Mouse (Mus musculus) liver (tissue): Measurements from ENCODE around the gene Pum1.
"Not testable (repeated sequence)": the region's sequence is repeated elsewhere in the genome, so short reads cannot be mapped to it uniquely, and the experiment has no call there.

Source experiments
- DNase-seq: peaks from one replicate; pipeline ENCODE4 v3.0.0-alpha.2; 2020; ENCODE audit warnings: mixed read lengths

Pum1 gene

GRCm38 (mm10) chr4:130662979-130663725 is at the start of gene Pum1:
TSS of gene Pum1 (plus strand) at chr4:130663321.
- DNase-seq: peak; percentile 97

- no peak for DNase-seq
Observed at GRCm38 (mm10) chr4:130629391-130629790, 33.7 kb upstream of the Pum1 start.

GRCm38 (mm10) chr4:130630232-130630847 is 32.8 kb upstream of the Pum1 start:
- no peak for DNase-seq

GRCm38 (mm10) chr4:130635076-130635475 is 28.0 kb upstream of the Pum1 start:
- DNase-seq: not testable (repeated sequence)

- DNase-seq: no peak
Observed at GRCm38 (mm10) chr4:130636761-130637160, 26.4 kb upstream of the Pum1 start.

GRCm38 (mm10) chr4:130637488-130638422 is 25.4 kb upstream of the Pum1 start:
- no peak for DNase-seq

GRCm38 (mm10) chr4:130640031-130640717 is 22.9 kb upstream of the Pum1 start:
- DNase-seq: no peak

- DNase-seq: no peak
Observed at GRCm38 (mm10) chr4:130642468-130642867, 20.7 kb upstream of the Pum1 start.

- DNase-seq: no peak
Observed at GRCm38 (mm10) chr4:130645426-130645825, 17.7 kb upstream of the Pum1 start.

GRCm38 (mm10) chr4:130651286-130651685 is 11.8 kb upstream of the Pum1 start:
- no peak for DNase-seq

GRCm38 (mm10) chr4:130652546-130652945 is 10.6 kb upstream of the Pum1 start:
- DNase-seq: no peak

- DNase-seq: no peak
Observed at GRCm38 (mm10) chr4:130657820-130658565, 5.1 kb upstream of the Pum1 start.

- DNase-seq: no peak
Observed at GRCm38 (mm10) chr4:130659470-130659869, 3.7 kb upstream of the Pum1 start.

- DNase-seq: peak; percentile 40
Observed at GRCm38 (mm10) chr4:130660106-130660505, 3.0 kb upstream of the Pum1 start.

- peak; percentile 37 for DNase-seq
Observed at GRCm38 (mm10) chr4:130661151-130661550, 2.0 kb upstream of the Pum1 start.

- not testable (repeated sequence) for DNase-seq
Observed at GRCm38 (mm10) chr4:130662305-130662704, 816 bp upstream of the Pum1 start.

GRCm38 (mm10) chr4:130663810-130664401 is 785 bp downstream of the Pum1 start:
- DNase-seq: peak; percentile 56

- DNase-seq: no peak
Observed at GRCm38 (mm10) chr4:130664414-130665029, 1.4 kb downstream of the Pum1 start.

- DNase-seq: no peak
Observed at GRCm38 (mm10) chr4:130665176-130665575, 2.1 kb downstream of the Pum1 start.

GRCm38 (mm10) chr4:130667686-130668085 is 4.6 kb downstream of the Pum1 start:
- DNase-seq: no peak

GRCm38 (mm10) chr4:130668541-130668940 is 5.4 kb downstream of the Pum1 start:
- DNase-seq: peak; percentile 37
